Mouse (Mus musculus) ES-E14 (cell line): ENCODE measurements at regions not wholly inside any gene's neighbourhood (a gene's known extent, or its start where the extent isn't known, plus 50 kb on each side); places are given as distances from the start of the nearest gene placed in this dataset.

Experiments
- DNase-seq: peaks from one replicate; pipeline ENCODE4 v3.0.0-alpha.2; 2013; ENCODE audit warnings: low read depth, low spot score
- H3K27ac ChIP-seq: 2 replicates; pipeline ENCODE4 v1.5.1; 2012; ENCODE audit warnings: low read depth, mild to moderate bottlenecking, low read length, moderate library complexity, mixed read lengths; ENCODE audit not compliant: poor library complexity, insufficient read depth, severe bottlenecking
- H3K36me3 ChIP-seq: 2 replicates; pipeline ENCODE4 v1.6.1; 2012; ENCODE audit warnings: mild to moderate bottlenecking, low read length, moderate library complexity, mixed read lengths; ENCODE audit not compliant: control insufficient read depth, poor library complexity, insufficient read depth, severe bottlenecking
- H3K4me1 ChIP-seq, 2 experiments: fragments of 150-350 bp in 1 of 2; sonication (generic) in 1 of 2; 2 replicates each; pipeline ENCODE4 v1.6.1; 2012; ENCODE audit warnings: low read length in 2 of 2, mild to moderate bottlenecking in 1 of 2, mixed read lengths in 1 of 2; ENCODE audit not compliant: control insufficient read depth in 2 of 2, insufficient read depth in 2 of 2, poor library complexity in 1 of 2
- H3K4me3 ChIP-seq, 2 experiments: fragments of 150-350 bp in 1 of 2; sonication (generic) in 1 of 2; 2 replicates each; pipeline ENCODE4 v1.5.1; 2012; ENCODE audit warnings: low read length in 2 of 2, low read depth in 1 of 2, mild to moderate bottlenecking in 1 of 2, mixed read lengths in 1 of 2; ENCODE audit not compliant: insufficient read depth in 1 of 2, poor library complexity in 1 of 2, severe bottlenecking in 1 of 2
- H3K9ac ChIP-seq: 2 replicates; pipeline ENCODE4 v1.6.1; 2012; ENCODE audit warnings: low read depth, mild to moderate bottlenecking, low read length, mixed read lengths; ENCODE audit not compliant: poor library complexity, insufficient read depth, severe bottlenecking
- H3K9me3 ChIP-seq: fragments of 150-350 bp; sonication (generic); 2 replicates; pipeline ENCODE4 v1.6.1; 2012; ENCODE audit warnings: low read depth, mild to moderate bottlenecking, low read length; ENCODE audit not compliant: control insufficient read depth, insufficient read depth
- CHD2 ChIP-seq: IDR thresholded peaks from 2 replicates; pipeline ENCODE4 v1.6.1; 2014; ENCODE audit warnings: mild to moderate bottlenecking, low read depth, low read length, inconsistent platforms
- HCFC1 ChIP-seq: IDR thresholded peaks from 2 replicates; pipeline ENCODE4 v1.6.1; 2012; ENCODE audit warnings: low read length, inconsistent platforms, borderline replicate concordance; ENCODE audit not compliant: insufficient read depth
- MAFK ChIP-seq: IDR thresholded peaks from 2 replicates; pipeline ENCODE4 v1.6.1; 2014; ENCODE audit warnings: mild to moderate bottlenecking, low read depth, low read length, inconsistent platforms; ENCODE audit not compliant: insufficient read depth
- ZC3H11A ChIP-seq: IDR thresholded peaks from 2 replicates; pipeline ENCODE4 v1.6.1; 2012; ENCODE audit warnings: low read depth, mild to moderate bottlenecking, inconsistent platforms, low read length, borderline replicate concordance
- ZNF384 ChIP-seq: IDR thresholded peaks from 2 replicates; pipeline ENCODE4 v1.6.1; 2012; ENCODE audit warnings: low read depth, low read length, inconsistent platforms
- in situ Hi-C, 2 experiments: fragments of 600-800 bp; cut with MboI; formaldehyde crosslinking; loops; one replicate each; pipeline ENCODE4 v1.15.1; 2025; ENCODE audit warnings: low sequenced_read_pairs in 2 of 2, inconsistent platforms in 1 of 2; ENCODE audit not compliant: unreplicated experiment in 2 of 2

- H3K4me3 ChIP-seq: no peak overlapping the region
- H3K9me3 ChIP-seq: no peaks in the 10 kb centered on the region
- no peak for DNase-seq
- TF ChIP-seq CHD2 (no peak), ZNF384 (0 out of 2 replicates have a peak, but pooled peaks have one; percentile 45)
- H3K27ac ChIP-seq: no peak overlapping the region
- H3K36me3 ChIP-seq: no peaks in the 10 kb centered on the region
- in situ Hi-C loops: no loop called here
- H3K4me1 ChIP-seq: no peaks in the 10 kb centered on the region
- H3K9ac ChIP-seq: no peak overlapping the region
Observed at GRCm38 (mm10) chr1:57633986-57634385, 140.0 kb upstream of the Spats2l start.

GRCm38 (mm10) chr1:57642131-57642530 is 131.8 kb upstream of the Spats2l start:
- Histone ChIP-seq H3K9ac (no peak overlapping the region), H3K4me3 (no peak overlapping the region), H3K4me1 (no peaks in the 10 kb centered on the region), H3K36me3 (no peaks in the 10 kb centered on the region), H3K27ac (no peak overlapping the region), H3K9me3 (no peaks in the 10 kb centered on the region)
- in situ Hi-C loops: no loop called here
- TF ChIP-seq ZC3H11A (no peak), CHD2 (no peak), ZNF384 (no peak), MAFK (no peak), HCFC1 (no peak)
- DNase-seq: no peak

GRCm38 (mm10) chr1:57643466-57644097 is 130.4 kb upstream of the Spats2l start:
- H3K9me3 ChIP-seq: no peaks in the 10 kb centered on the region
- H3K4me1 ChIP-seq: no peaks in the 10 kb centered on the region
- no peak overlapping the region for H3K4me3 ChIP-seq
- H3K36me3 ChIP-seq: no peaks in the 10 kb centered on the region
- in situ Hi-C loops: no loop called here
- no peak for TF ChIP-seq CHD2
- TF ChIP-seq ZC3H11A: no peak
- no peak for TF ChIP-seq HCFC1
- no peak for TF ChIP-seq MAFK
- TF ChIP-seq ZNF384: no peak
- no peak for DNase-seq
- H3K27ac ChIP-seq: no peak overlapping the region
- H3K9ac ChIP-seq: no peak overlapping the region

GRCm38 (mm10) chr1:57664962-57665361 is 109.0 kb upstream of the Spats2l start:
- TF ChIP-seq ZC3H11A: no peak
- no peak for TF ChIP-seq ZNF384
- no peak for TF ChIP-seq HCFC1
- no peak for TF ChIP-seq CHD2
- TF ChIP-seq MAFK: no peak
- Histone ChIP-seq H3K9ac (no peak overlapping the region), H3K4me1 (no peaks in the 10 kb centered on the region), H3K36me3 (no peaks in the 10 kb centered on the region), H3K27ac (no peak overlapping the region), H3K4me3 (no peak overlapping the region), H3K9me3 (no peaks in the 10 kb centered on the region)
- no peak for DNase-seq
- in situ Hi-C loops: no loop called here

- no peaks in the 10 kb centered on the region for H3K36me3 ChIP-seq
- DNase-seq: no peak
- no peak overlapping the region for H3K4me3 ChIP-seq
- H3K27ac ChIP-seq: no peak overlapping the region
- no peaks in the 10 kb centered on the region for H3K4me1 ChIP-seq
- H3K9me3 ChIP-seq: no peaks in the 10 kb centered on the region
- in situ Hi-C loops: no loop called here
- TF ChIP-seq ZNF384 (no peak), ZC3H11A (no peak), MAFK (no peak), HCFC1 (no peak), CHD2 (no peak)
- H3K9ac ChIP-seq: no peak overlapping the region
Observed at GRCm38 (mm10) chr1:57665724-57666123, 108.2 kb upstream of the Spats2l start.
